ENCODE assay signal across 10 mouse cellular contexts in the genomic region with DNA sequence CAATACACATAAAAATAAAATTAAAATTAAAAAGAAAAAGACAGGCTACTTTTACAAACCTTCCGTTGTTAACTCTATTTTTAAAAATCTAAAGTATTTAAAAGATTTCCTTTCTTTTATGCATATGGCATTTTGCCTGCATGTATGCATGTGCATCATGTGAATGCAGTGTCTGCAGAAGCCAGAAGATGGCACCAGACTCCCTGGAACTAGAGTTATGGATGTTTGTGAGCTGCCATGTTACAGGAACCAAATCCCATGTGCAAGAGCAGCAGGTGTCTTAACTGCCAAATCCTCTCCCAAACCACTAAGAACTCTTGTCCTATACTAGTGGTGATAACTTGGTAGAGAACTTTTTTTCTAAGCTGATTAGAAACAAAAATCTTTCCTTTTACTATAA.
DNase-seq lines count a peak whose midpoint lies in the region; ATAC-seq and TF ChIP-seq lines count a peak whose summit lies in the region.
"Had no signal": no experiment of that assay in that cellular context is flagged by ENCODE, and none has a peak within 500 bp of the region (broad histone marks: within the 10 kb centered on the region; RNA-seq: fewer than 3 reads in every experiment).

No protein-coding gene starts in this region.

- peak; percentile 54 for DNase-seq in intestine, embryonic 14.5 days (ENCODE audit: low spot score)
- peak; percentile 68 for DNase-seq in CD4-positive, CD25-positive, alpha-beta regulatory T cell, adult 2 months (ENCODE audit: low read depth, low spot score)
- peak; percentile 31 to 56 for DNase-seq in adrenal gland, adult 18-20 months (ENCODE audit: low spot score in 2 of 2)
- DNase-seq in layer of hippocampus, adult 2 months (ENCODE audit: low spot score in 2 of 2) = peak; percentile 7 to 33
- DNase-seq in cerebellum, adult 9-11 months = no peak
- DNase-seq: liver, embryonic 13.5 days had no signal

- ATAC-seq in intestine, embryonic 14.5 days (replicated peaks; ENCODE audit: low FRiP score, low TSS enrichment, low read depth) = no peak; the same call in 1 of the 2 replicates
- no peak for ATAC-seq in intestine, embryonic 16.5 days
- peak; percentile 53; the same call in 1 of the 2 replicates for ATAC-seq in forebrain, embryonic 13.5 days
- ATAC-seq in megakaryocyte-erythroid progenitor cell, adult 5-6 weeks (replicated peaks; ENCODE audit: low FRiP score, low TSS enrichment, poor library complexity, severe bottlenecking) = peak; percentile 84

- H3K9ac ChIP-seq in intestine, embryonic 14.5 days (ENCODE audit: low read length) = no peak overlapping the region
- H3K9ac ChIP-seq in intestine, embryonic 16.5 days (ENCODE audit: low read depth, low read length) = no peak overlapping the region
- H3K9ac ChIP-seq in forebrain, embryonic 13.5 days = no peak overlapping the region
- H3K9ac ChIP-seq: embryonic facial prominence, embryonic 15.5 days; liver, embryonic 13.5 days had no signal

- no peaks in the 10 kb centered on the region for H3K4me1 ChIP-seq in intestine, embryonic 14.5 days (replicated peaks; ENCODE audit: control insufficient read depth, insufficient read depth, low read length)
- H3K4me1 ChIP-seq in intestine, embryonic 16.5 days (ENCODE audit: control insufficient read depth, insufficient read depth, low read length) = no peaks in the 10 kb centered on the region
- H3K4me1 ChIP-seq in forebrain, embryonic 13.5 days = no peaks in the 10 kb centered on the region
- H3K4me1 ChIP-seq: embryonic facial prominence, embryonic 15.5 days; liver, embryonic 13.5 days had no signal

- no peaks in the 10 kb centered on the region for H3K9me3 ChIP-seq in intestine, embryonic 14.5 days (ENCODE audit: control insufficient read depth, low read length)
- no peaks in the 10 kb centered on the region for H3K9me3 ChIP-seq in intestine, embryonic 16.5 days (ENCODE audit: control insufficient read depth, low read length)
- no peaks in the 10 kb centered on the region for H3K9me3 ChIP-seq in forebrain, embryonic 13.5 days (replicated peaks)
- H3K9me3 ChIP-seq: embryonic facial prominence, embryonic 15.5 days; liver, embryonic 13.5 days had no signal

- 65% methylated on average over 1 of the region's 1 CpGs for WGBS in intestine, embryonic 14.5 days
- 66% methylated on average over 1 of the region's 1 CpGs for WGBS in intestine, embryonic 16.5 days
- 61% methylated on average over 1 of the region's 1 CpGs for WGBS in forebrain, embryonic 13.5 days

- H3K27me3 ChIP-seq in intestine, embryonic 14.5 days (replicated peaks; ENCODE audit: control insufficient read depth, insufficient read depth, low read length) = no peaks in the 10 kb centered on the region
- H3K27me3 ChIP-seq in intestine, embryonic 16.5 days (replicated peaks; ENCODE audit: control insufficient read depth, insufficient read depth, low read length) = no peaks in the 10 kb centered on the region
- H3K27me3 ChIP-seq in forebrain, embryonic 13.5 days = no peaks in the 10 kb centered on the region
- H3K27me3 ChIP-seq: embryonic facial prominence, embryonic 15.5 days; liver, embryonic 13.5 days had no signal

- no peak overlapping the region for H3K27ac ChIP-seq in intestine, embryonic 14.5 days (ENCODE audit: low read depth)
- no peak overlapping the region for H3K27ac ChIP-seq in intestine, embryonic 16.5 days (ENCODE audit: low read length)
- H3K27ac ChIP-seq in forebrain, embryonic 13.5 days = no peak overlapping the region
- no peak overlapping the region for H3K27ac ChIP-seq in layer of hippocampus, adult 2 months
- H3K27ac ChIP-seq: embryonic facial prominence, embryonic 15.5 days; liver, embryonic 13.5 days had no signal

- H3K4me3 ChIP-seq in intestine, embryonic 14.5 days (ENCODE audit: low read depth, low read length) = no peak overlapping the region
- H3K4me3 ChIP-seq in intestine, embryonic 16.5 days (ENCODE audit: low read length) = no peak overlapping the region
- no peak overlapping the region for H3K4me3 ChIP-seq in forebrain, embryonic 13.5 days
- H3K4me3 ChIP-seq in layer of hippocampus, adult 2 months = no peak overlapping the region
- H3K4me3 ChIP-seq: embryonic facial prominence, embryonic 15.5 days; liver, embryonic 13.5 days had no signal

- H3K4me2 ChIP-seq in intestine, embryonic 14.5 days (ENCODE audit: low read length) = no peak overlapping the region
- no peak overlapping the region for H3K4me2 ChIP-seq in intestine, embryonic 16.5 days (ENCODE audit: low read depth, low read length)
- no peak overlapping the region for H3K4me2 ChIP-seq in forebrain, embryonic 13.5 days
- H3K4me2 ChIP-seq: embryonic facial prominence, embryonic 15.5 days; liver, embryonic 13.5 days had no signal

- H3K36me3 ChIP-seq in intestine, embryonic 14.5 days (ENCODE audit: control insufficient read depth, insufficient read depth, low read length) = no peaks in the 10 kb centered on the region
- no peaks in the 10 kb centered on the region for H3K36me3 ChIP-seq in intestine, embryonic 16.5 days (ENCODE audit: control insufficient read depth, insufficient read depth, low read length)
- no peaks in the 10 kb centered on the region for H3K36me3 ChIP-seq in forebrain, embryonic 13.5 days (ENCODE audit: poor library complexity, severe bottlenecking)
- H3K36me3 ChIP-seq: embryonic facial prominence, embryonic 15.5 days; liver, embryonic 13.5 days had no signal

- peak; percentile 82 for TF ChIP-seq CTCF in layer of hippocampus, adult 2 months (conservative IDR thresholded peaks at IDR 0.05)

Comparison
In these comparisons a context has a peak if more than half of its experiments do, and no peak if none do; other contexts are left out.
1. ATAC-seq: peak in forebrain, embryonic 13.5 days (single experiment) and megakaryocyte-erythroid progenitor cell, adult 5-6 weeks (single experiment); none in intestine, embryonic 14.5 days (single experiment) and intestine, embryonic 16.5 days (single experiment).